ENCODE assay signal across 16 mouse cellular contexts in the genomic region with DNA sequence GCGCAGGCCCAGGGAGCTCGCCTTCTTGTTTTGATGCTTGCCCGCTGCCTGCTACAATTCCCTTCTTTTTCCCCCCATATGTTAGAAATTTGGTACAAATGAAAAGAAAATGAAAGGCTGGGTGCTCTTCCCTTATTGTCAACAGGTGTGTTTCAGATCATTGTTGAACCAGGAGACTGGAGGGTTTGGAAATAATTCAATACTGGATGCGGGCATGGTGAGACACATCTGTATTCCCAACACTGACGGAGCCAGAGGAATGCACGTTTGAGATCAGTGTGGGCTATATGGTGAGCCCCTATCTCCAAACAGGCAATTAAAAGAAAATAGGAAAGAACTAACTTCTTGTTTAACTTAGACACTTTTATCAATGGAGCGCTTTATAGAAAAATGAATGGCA.
"Had no signal": no experiment of that assay in that cellular context is flagged by ENCODE, and none has a peak within 500 bp of the region (broad histone marks: within the 10 kb centered on the region; RNA-seq: fewer than 3 reads in every experiment).

No protein-coding gene starts in this region.

- DNase-seq: kidney, adult 8-10 months; kidney, postnatal 25 days; layer of hippocampus, adult 9-11 months; liver; liver, embryonic 13.5 days; liver, postnatal 0 days; lung, postnatal 14 days; spleen, adult 18-20 months; thymus, adult 2 months; thymus, postnatal 25 days had no signal

- ATAC-seq: intestine, postnatal 0 days; liver, postnatal 0 days had no signal

- H3K36me3 ChIP-seq: liver, embryonic 13.5 days; lung, embryonic 15.5 days; midbrain, embryonic 12.5 days; stomach, embryonic 15.5 days had no signal

- H3K27ac ChIP-seq: liver, embryonic 13.5 days; lung, embryonic 15.5 days; macrophage; midbrain, embryonic 12.5 days; stomach, embryonic 15.5 days had no signal

- H3K4me3 ChIP-seq: liver, embryonic 13.5 days; lung, embryonic 15.5 days; megakaryocyte, embryonic 14.5 days; midbrain, embryonic 12.5 days; stomach, embryonic 15.5 days had no signal

- H3K4me2 ChIP-seq: liver, embryonic 13.5 days; lung, embryonic 15.5 days; midbrain, embryonic 12.5 days; stomach, embryonic 15.5 days had no signal

- H3K27me3 ChIP-seq: liver, embryonic 13.5 days; lung, embryonic 15.5 days; midbrain, embryonic 12.5 days; stomach, embryonic 15.5 days had no signal

- H3K9me3 ChIP-seq: liver, embryonic 13.5 days; lung, embryonic 15.5 days; megakaryocyte, embryonic 14.5 days; midbrain, embryonic 12.5 days; stomach, embryonic 15.5 days had no signal

- H3K4me1 ChIP-seq: liver, embryonic 13.5 days had no signal

- H3K9ac ChIP-seq: liver, embryonic 13.5 days; liver, postnatal 0 days; lung, embryonic 15.5 days; midbrain, embryonic 12.5 days; stomach, embryonic 15.5 days had no signal
